Mouse (Mus musculus) G1E (cell line): ENCODE measurements around the gene Ankrd31.

ENCODE experiments used
- CTCF ChIP-seq: IDR thresholded peaks from 2 replicates; pipeline ENCODE4 v1.5.1; 2012; ENCODE audit warnings: low read depth, low read length, inconsistent platforms, mixed read lengths
- GATA1 ChIP-seq: IDR thresholded peaks from 2 replicates; pipeline ENCODE4 v1.6.1; 2012; ENCODE audit warnings: borderline replicate concordance, low read length, inconsistent platforms, mixed read lengths
- GATA2 ChIP-seq: IDR thresholded peaks from 2 replicates; pipeline ENCODE4 v1.6.1; 2012; ENCODE audit warnings: low read depth, low read length, inconsistent platforms, borderline replicate concordance
- POLR2AphosphoS5 ChIP-seq: IDR thresholded peaks from 2 replicates; pipeline ENCODE4 v1.6.1; 2012; ENCODE audit warnings: low read depth, low read length, inconsistent platforms; ENCODE audit not compliant: insufficient replicate concordance
- TAL1 ChIP-seq: conservative IDR thresholded peaks from 2 replicates; pipeline ENCODE4 v1.6.1; 2012; ENCODE audit warnings: low read depth, low read length, inconsistent platforms, mixed read lengths

DNA sequence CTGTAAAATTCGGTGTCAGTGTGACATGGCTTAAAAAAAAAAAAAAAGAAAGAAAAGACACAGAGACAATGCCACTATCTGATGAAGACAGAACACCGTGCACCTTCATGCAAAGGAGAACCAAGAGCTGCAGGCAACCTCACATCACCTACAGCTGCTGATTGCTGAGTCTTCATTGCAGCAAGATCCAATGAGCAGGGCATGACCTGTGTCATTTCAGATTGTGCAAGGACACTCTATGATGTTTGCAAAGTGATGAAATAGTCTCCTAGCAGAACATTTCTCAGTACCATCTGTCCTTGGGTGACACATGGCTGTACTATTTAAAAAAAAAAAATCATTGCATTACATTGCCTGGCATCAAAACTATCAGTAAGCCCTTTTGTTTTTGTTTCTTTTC, 5.2 kb upstream of the Ankrd31 start:
- TF ChIP-seq CTCF (no peak), GATA1 (no peak), POLR2AphosphoS5 (no peak), TAL1 (no peak), GATA2 (no peak)
